Mouse (Mus musculus): ENCODE measurements around the gene Plppr2. TPM values are rescaled to one million over a fixed set of nuclear protein-coding genes. Genes with fewer than 3 reads are reported as not detected.

Gene Plppr2
- total RNA-seq, 2 experiments from 2014 or later: 2.4 to 3.0 TPM

Other genes starting within 250 kb of the Plppr2 start
- 1 to 10 TPM; 1.9 to 2.4 TPM for gene Ldlr, start 213.6 kb upstream of the Plppr2 start, total RNA-seq (2021)
- 1 to 10 TPM; 4.7 to 6.4 TPM for gene Spc24, start 176.7 kb upstream of the Plppr2 start, total RNA-seq (2021)
- 10 to 100 TPM; 58.1 to 60.8 TPM for gene Kank2, start 138.3 kb upstream of the Plppr2 start, total RNA-seq (2021)
- gene Angptl8, start 101.5 kb upstream of the Plppr2 start, total RNA-seq (2021): under 1 TPM in 1 of 2 experiments, not detected in 1; 0.69 TPM
- gene Dock6, start 84.4 kb upstream of the Plppr2 start, total RNA-seq (2021): 10 to 100 TPM; 24.3 to 24.6 TPM
- 10 to 100 TPM; 16.2 to 18.2 TPM for gene Rab3d, start 18.8 kb upstream of the Plppr2 start, total RNA-seq (2021)
- gene Ccdc159, start 9.6 kb upstream of the Plppr2 start, total RNA-seq (2021): 1 to 10 TPM; 3.7 to 6.0 TPM
- 10 to 100 TPM; 72.7 to 81.2 TPM for gene Tmem205, start 9.5 kb upstream of the Plppr2 start, total RNA-seq (2021)
- gene Swsap1, start 18.7 kb downstream of the Plppr2 start, total RNA-seq (2021): 1 to 10 TPM; 7.6 to 7.8 TPM
- 1 to 10 TPM in 1 of 2 experiments, under 1 TPM in 1; 0.84 to 2.1 TPM for gene Epor, start 26.5 kb downstream of the Plppr2 start, total RNA-seq (2021)
- 1 to 10 TPM; 4.8 to 7.1 TPM for gene Rgl3, start 52.4 kb downstream of the Plppr2 start, total RNA-seq (2021)
- gene Ccdc151, start 65.6 kb downstream of the Plppr2 start, total RNA-seq (2021): under 1 TPM in 1 of 2 experiments, not detected in 1; 0.31 TPM
- gene Prkcsh, start 65.8 kb downstream of the Plppr2 start, total RNA-seq (2021): 10 to 100 TPM; 58.7 to 64.6 TPM
- gene Elavl3, start 115.0 kb downstream of the Plppr2 start, total RNA-seq (2021): under 1 TPM in 1 of 2 experiments, not detected in 1; 0.26 TPM
- under 1 TPM in 1 of 2 experiments, not detected in 1; 0.55 TPM for gene Gm49318, start 134.2 kb downstream of the Plppr2 start, total RNA-seq (2021)
- gene Zfp653, start 134.3 kb downstream of the Plppr2 start, total RNA-seq (2021): 1 to 10 TPM; 3.8 to 3.9 TPM
- gene Ecsit, start 148.4 kb downstream of the Plppr2 start, total RNA-seq (2021): 100 to 1,000 TPM; 105 to 108 TPM
- gene Cnn1, start 162.2 kb downstream of the Plppr2 start, total RNA-seq (2021): 1 to 10 TPM; 7.1 to 9.8 TPM
- 10 to 100 TPM; 35.2 to 36.2 TPM for gene Elof1, start 180.1 kb downstream of the Plppr2 start, total RNA-seq (2021)
- 10 to 100 TPM in 1 of 2 experiments, 1 to 10 TPM in 1; 1.9 to 12.3 TPM for gene Acp5, start 198.7 kb downstream of the Plppr2 start, total RNA-seq (2021)
- gene Pigyl, start 219.8 kb downstream of the Plppr2 start, total RNA-seq (2021): 10 to 100 TPM; 43.8 to 55.1 TPM

All from heart, adult 18-20 months (tissue).